Mouse (Mus musculus) erythroblast, embryonic 14.5 days (primary cell): ENCODE data around the gene Zfp646. TPM values are rescaled to one million over a fixed set of nuclear protein-coding genes. Genes with fewer than 3 reads are reported as not detected.

Experiments
- H3K27me3 ChIP-seq: 2 replicates; pipeline ENCODE4 v1.6.1; 2012; ENCODE audit warnings: inconsistent platforms; ENCODE audit not compliant: control insufficient read depth
- H3K36me3 ChIP-seq: 2 replicates; pipeline ENCODE4 v1.6.1; 2012; ENCODE audit warnings: mild to moderate bottlenecking, inconsistent platforms; ENCODE audit not compliant: control insufficient read depth
- H3K4me1 ChIP-seq: 2 replicates; pipeline ENCODE4 v1.6.1; 2012; ENCODE audit warnings: inconsistent platforms; ENCODE audit not compliant: control insufficient read depth
- H3K4me3 ChIP-seq: replicated peaks from 2 replicates; pipeline ENCODE3; 2012; ENCODE audit warnings: moderate library complexity, mild to moderate bottlenecking, inconsistent platforms
- H3K9me3 ChIP-seq: 2 replicates; pipeline ENCODE4 v1.6.1; 2012; ENCODE audit warnings: low read length, inconsistent platforms, mixed read lengths; ENCODE audit not compliant: control insufficient read depth
- GATA1 ChIP-seq: IDR thresholded peaks from 2 replicates; pipeline ENCODE4 v1.6.1; 2012; ENCODE audit warnings: low read length, inconsistent platforms, mixed read lengths
- TAL1 ChIP-seq: IDR thresholded peaks from 3 replicates; pipeline ENCODE4 v1.6.1; 2012; ENCODE audit warnings: low read length, inconsistent platforms, mixed read lengths
- polyA plus RNA-seq: library from polyadenylated mRNA; stranded (reverse); fragments of >175 nt; gene quantifications from 2 replicates; pipeline ENCODE4 v1.2.3, GENCODE M21; 2012

Gene Zfp646
- polyA plus RNA-seq, 1 experiment: 1.3 TPM

GRCm38 (mm10) chr7:127907939-127908338 is 31.9 kb downstream of the Zfp646 start:
- H3K36me3 ChIP-seq: peaks cover 56% of the 10 kb centered on the region

GRCm38 (mm10) chr7:127908656-127909055 is 32.6 kb downstream of the Zfp646 start:
- H3K4me3 ChIP-seq: no peak overlapping the region
- peaks cover 44% of the 10 kb centered on the region for H3K4me1 ChIP-seq
- TF ChIP-seq GATA1 (no peak), TAL1 (no peak)
- no peaks in the 10 kb centered on the region for H3K9me3 ChIP-seq
- H3K27me3 ChIP-seq: no peaks in the 10 kb centered on the region
- H3K36me3 ChIP-seq: peaks cover 56% of the 10 kb centered on the region

More at GRCm38 (mm10) chr7:127907939-127908338, 31.9 kb downstream of the Zfp646 start:
- H3K4me3 ChIP-seq: no peak overlapping the region
- H3K4me1 ChIP-seq: peaks cover 40% of the 10 kb centered on the region
- TF ChIP-seq GATA1 (no peak), TAL1 (no peak)
- H3K9me3 ChIP-seq: no peaks in the 10 kb centered on the region
- H3K27me3 ChIP-seq: no peaks in the 10 kb centered on the region

- TF ChIP-seq GATA1: no peak
- TF ChIP-seq TAL1: no peak
- H3K4me1 ChIP-seq: peaks cover 28% of the 10 kb centered on the region
- no peaks in the 10 kb centered on the region for H3K9me3 ChIP-seq
- no peaks in the 10 kb centered on the region for H3K27me3 ChIP-seq
- H3K36me3 ChIP-seq: peaks cover 53% of the 10 kb centered on the region
- peak within 1 kb of the TSS; percentile 91 for H3K4me3 ChIP-seq
Observed at GRCm38 (mm10) chr7:127912190-127912871, 36.3 kb downstream of the Zfp646 start, which contains the start of gene Kat8. Gene Kat8 (plus strand): TSS chr7:127912516.

GRCm38 (mm10) chr7:127912938-127913337 is 36.9 kb downstream of the Zfp646 start:
- H3K9me3 ChIP-seq: no peaks in the 10 kb centered on the region
- peaks cover 52% of the 10 kb centered on the region for H3K36me3 ChIP-seq
- no peaks in the 10 kb centered on the region for H3K27me3 ChIP-seq
- peak overlapping the region; percentile 91 for H3K4me3 ChIP-seq
- H3K4me1 ChIP-seq: peaks cover 28% of the 10 kb centered on the region
- TF ChIP-seq GATA1: peak; percentile 22; the same call in 1 of the 2 replicates
- TF ChIP-seq TAL1: no peak

- H3K4me3 ChIP-seq: no peak overlapping the region
- TF ChIP-seq GATA1 (no peak), TAL1 (no peak)
- peaks cover 49% of the 10 kb centered on the region for H3K36me3 ChIP-seq
- H3K27me3 ChIP-seq: no peaks in the 10 kb centered on the region
- peaks cover 37% of the 10 kb centered on the region for H3K4me1 ChIP-seq
- H3K9me3 ChIP-seq: no peaks in the 10 kb centered on the region
Observed at GRCm38 (mm10) chr7:127915293-127915692, 39.3 kb downstream of the Zfp646 start.

- Histone ChIP-seq H3K27me3 (no peaks in the 10 kb centered on the region), H3K9me3 (no peaks in the 10 kb centered on the region; the same call in 1 of the 2 replicates), H3K4me3 (no peak overlapping the region), H3K4me1 (peaks cover 24% of the 10 kb centered on the region), H3K36me3 (peaks cover 66% of the 10 kb centered on the region)
- no peak for TF ChIP-seq GATA1
- TF ChIP-seq TAL1: no peak
Observed at GRCm38 (mm10) chr7:127918203-127918602, 42.2 kb downstream of the Zfp646 start.

- Histone ChIP-seq H3K4me1 (peaks cover 20% of the 10 kb centered on the region), H3K27me3 (no peaks in the 10 kb centered on the region), H3K36me3 (peaks cover 77% of the 10 kb centered on the region), H3K9me3 (no peaks in the 10 kb centered on the region; the same call in 1 of the 2 replicates), H3K4me3 (no peak overlapping the region)
- no peak for TF ChIP-seq TAL1
- TF ChIP-seq GATA1: no peak
Observed at GRCm38 (mm10) chr7:127919290-127919689, 43.3 kb downstream of the Zfp646 start.

GRCm38 (mm10) chr7:127921516-127921915 is 45.5 kb downstream of the Zfp646 start:
- no peak for TF ChIP-seq GATA1
- TF ChIP-seq TAL1: no peak
- H3K36me3 ChIP-seq: peaks cover 80% of the 10 kb centered on the region
- H3K27me3 ChIP-seq: no peaks in the 10 kb centered on the region
- H3K9me3 ChIP-seq: no peaks in the 10 kb centered on the region; the same call in 1 of the 2 replicates
- H3K4me1 ChIP-seq: peaks cover 15% of the 10 kb centered on the region
- no peak overlapping the region for H3K4me3 ChIP-seq

GRCm38 (mm10) chr7:127922451-127923275 is 46.6 kb downstream of the Zfp646 start:
- Histone ChIP-seq H3K4me3 (no peak overlapping the region), H3K36me3 (peaks cover 82% of the 10 kb centered on the region)

More at GRCm38 (mm10) chr7:127922451-127923275, 46.6 kb downstream of the Zfp646 start:
- H3K4me1 ChIP-seq: peaks cover 15% of the 10 kb centered on the region
- no peaks in the 10 kb centered on the region for H3K27me3 ChIP-seq
- no peak for TF ChIP-seq TAL1
- TF ChIP-seq GATA1: no peak
- no peaks in the 10 kb centered on the region; the same call in 1 of the 2 replicates for H3K9me3 ChIP-seq
